Mouse (Mus musculus) liver, embryonic 14.5 days (tissue): Measurements from ENCODE around the gene Fbxw5.

Experiments
- CTCF ChIP-seq: IDR thresholded peaks from 2 replicates; pipeline ENCODE4 v1.5.1; 2016; ENCODE audit warnings: antibody characterized with exemption, low read depth, control low read depth
- EP300 ChIP-seq: IDR thresholded peaks from 2 replicates; pipeline ENCODE4 v1.6.1; 2016; ENCODE audit warnings: antibody characterized with exemption, low read depth

DNA sequence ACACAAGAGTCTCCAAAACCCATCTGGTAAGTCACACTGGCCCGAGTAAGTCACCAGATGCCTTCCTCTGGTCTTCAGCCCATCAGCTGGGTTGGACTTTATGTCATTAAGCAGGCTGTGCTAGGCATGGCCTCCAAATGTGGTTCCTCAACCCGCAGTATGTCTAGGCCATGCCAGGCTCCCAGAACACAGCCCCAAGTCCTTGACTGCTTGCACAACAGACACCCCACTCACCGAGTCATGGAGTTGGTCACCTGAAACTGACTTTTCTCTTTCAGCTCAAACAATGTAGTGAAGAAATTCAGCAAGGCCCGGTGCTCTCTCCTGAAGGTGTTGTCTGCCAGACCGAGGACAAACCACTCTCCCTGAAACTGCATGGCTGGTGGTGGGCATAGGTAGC, 7.6 kb upstream of the Fbxw5 start:
- TF ChIP-seq CTCF (no peak), EP300 (no peak)
